ENCODE assay signal across 20 mouse cellular contexts in genomic region chr2:152913471-152913870, GRCm38 (mm10). TPM values are rescaled to one million over a fixed set of nuclear protein-coding genes. Genes with fewer than 3 reads are reported as not detected.
"Had no signal": no experiment of that assay in that cellular context is flagged by ENCODE, and none has a peak within 500 bp of the region (broad histone marks: within the 10 kb centered on the region; RNA-seq: fewer than 3 reads in every experiment).

No protein-coding gene starts in this region.

- H3K36me3 ChIP-seq: limb, embryonic 15.5 days; liver, embryonic 12.5 days; midbrain, embryonic 15.5 days had no signal

- H3K4me3 ChIP-seq: layer of hippocampus, adult 2 months; liver, embryonic 12.5 days had no signal

- H3K27ac ChIP-seq: layer of hippocampus, adult 2 months; limb, embryonic 15.5 days; liver, embryonic 12.5 days; macrophage; midbrain, embryonic 15.5 days; stomach, postnatal 0 days had no signal

- H3K9ac ChIP-seq: limb, embryonic 15.5 days; liver, embryonic 12.5 days; lung, embryonic 14.5 days had no signal

- DNase-seq: kidney, adult 11 months; kidney, adult 9 months; kidney, postnatal 10 days; kidney, postnatal 4 days; left cerebral cortex, postnatal 4 days; lung, embryonic 14.5 days; lung, postnatal 10 days; right cerebral cortex, postnatal 25 days had no signal

RNA-seq across cellular contexts. Expression of gene Mylk2, which starts 2.3 kb away (rescaled TPM):
- total RNA-seq: layer of hippocampus, adult 2 months; left cerebral cortex, adult 18-20 months; left cerebral cortex, postnatal 10 days; left cerebral cortex, postnatal 4 days; monocyte, adult 5-6 weeks had no signal
- polyA plus RNA-seq: liver, embryonic 12.5 days; lung, embryonic 14.5 days; macrophage; midbrain, embryonic 11.5 days; midbrain, embryonic 15.5 days; neural tube, embryonic 14.5 days had no signal

RNA-seq across cellular contexts. Expression of gene Foxs1, which starts 19.5 kb away (rescaled TPM):
- total RNA-seq: monocyte, adult 5-6 weeks had no signal
- polyA plus RNA-seq: liver, embryonic 12.5 days; macrophage had no signal

RNA-seq across cellular contexts. Expression of gene Dusp15, which starts 38.0 kb away (rescaled TPM):
- total RNA-seq: monocyte, adult 5-6 weeks had no signal
- polyA plus RNA-seq: liver, embryonic 12.5 days; liver, embryonic 16.5 days; macrophage had no signal

RNA-seq across cellular contexts. Expression of gene Ttll9, which starts 48.8 kb away (rescaled TPM):
- total RNA-seq: monocyte, adult 5-6 weeks had no signal
- polyA plus RNA-seq: macrophage; stomach, postnatal 0 days had no signal
